26 mouse cellular contexts compared by ENCODE assay signal in genomic region chr16:70319388-70319787, GRCm38 (mm10). TPM values are rescaled to one million over a fixed set of nuclear protein-coding genes. Genes with fewer than 3 reads are reported as not detected.
DNase-seq lines count a peak whose midpoint lies in the region; ATAC-seq and TF ChIP-seq lines count a peak whose summit lies in the region.
"Had no signal": no experiment of that assay in that cellular context is flagged by ENCODE, and none has a peak within 500 bp of the region (broad histone marks: within the 10 kb centered on the region; RNA-seq: fewer than 3 reads in every experiment).

No protein-coding gene starts in this region.

- peak overlapping the region; percentile 88 for H3K27ac ChIP-seq in gastrocnemius, adult 2 months
- peak overlapping the region; percentile 95; the same call in 1 of the 2 replicates for H3K27ac ChIP-seq in heart, embryonic 13.5 days (replicated peaks)
- H3K27ac ChIP-seq in heart, postnatal 0 days (ENCODE audit: low read depth): 0 out of 2 replicates have a peak overlapping the region, but pooled peaks have one; percentile 17
- H3K27ac ChIP-seq: forebrain, embryonic 10.5 days; forebrain, embryonic 13.5 days; hindbrain, embryonic 10.5 days; hindbrain, embryonic 13.5 days; intestine, embryonic 15.5 days had no signal

- no peak for TF ChIP-seq CTCF in gastrocnemius, adult 2 months (IDR thresholded peaks at IDR 0.05)
- TF ChIP-seq CTCF in heart, postnatal 0 days (IDR thresholded peaks at IDR 0.05; ENCODE audit: low read depth): no peak

- 82% methylated on average over 6 of the region's 6 CpGs for WGBS in heart, embryonic 13.5 days
- 84% methylated on average over 6 of the region's 6 CpGs for WGBS in heart, postnatal 0 days

- no peak for ATAC-seq in heart, embryonic 13.5 days (ENCODE audit: extremely low read depth, insufficient number of reproducible peaks, low FRiP score, low TSS enrichment)
- ATAC-seq in heart, postnatal 0 days (ENCODE audit: insufficient read depth, low read depth): no peak
- ATAC-seq: activated CD4-positive, CD25-positive, alpha-beta regulatory T cell, adult 4 months; forebrain, embryonic 13.5 days; forebrain, embryonic 16.5 days; hindbrain, embryonic 16.5 days; intestine, embryonic 15.5 days; Patski had no signal

- no peak overlapping the region for H3K9ac ChIP-seq in heart, embryonic 13.5 days
- no peak overlapping the region for H3K9ac ChIP-seq in heart, postnatal 0 days (replicated peaks; ENCODE audit: low read depth, low read length)
- H3K9ac ChIP-seq: forebrain, embryonic 13.5 days; hindbrain, embryonic 13.5 days; intestine, embryonic 15.5 days had no signal

- TF ChIP-seq EP300 in heart, postnatal 0 days (IDR thresholded peaks at IDR 0.05; ENCODE audit: low read depth): no peak

- H3K4me2 ChIP-seq in heart, embryonic 13.5 days: no peak overlapping the region
- no peak overlapping the region for H3K4me2 ChIP-seq in heart, postnatal 0 days (ENCODE audit: low read depth, low read length)
- H3K4me2 ChIP-seq: forebrain, embryonic 13.5 days; hindbrain, embryonic 13.5 days; intestine, embryonic 15.5 days had no signal

- H3K36me3 ChIP-seq in heart, embryonic 13.5 days: no peaks in the 10 kb centered on the region
- H3K36me3 ChIP-seq in heart, postnatal 0 days (replicated peaks; ENCODE audit: control insufficient read depth, insufficient read depth, low read length): no peaks in the 10 kb centered on the region
- H3K36me3 ChIP-seq: forebrain, embryonic 10.5 days; hindbrain, embryonic 10.5 days; hindbrain, embryonic 13.5 days; intestine, embryonic 15.5 days had no signal

- intact Hi-C loops in gastrocnemius, adult 2 months (cut with DNase I): no loop called here
- intact Hi-C loops in heart, postnatal 14 days (cut with DNase I): loop anchor here (10.0 kb wide), 1 partner anchor 245 kb away; no protein-coding TSS in a partner anchor

- H3K4me3 ChIP-seq in gastrocnemius, adult 2 months: no peak overlapping the region
- no peak overlapping the region for H3K4me3 ChIP-seq in heart, embryonic 13.5 days
- H3K4me3 ChIP-seq in heart, postnatal 0 days (ENCODE audit: low read depth, low read length): no peak overlapping the region
- H3K4me3 ChIP-seq: forebrain, embryonic 10.5 days; forebrain, embryonic 13.5 days; hindbrain, embryonic 10.5 days; hindbrain, embryonic 13.5 days; intestine, embryonic 15.5 days had no signal

- H3K27me3 ChIP-seq in heart, embryonic 13.5 days (replicated peaks): no peaks in the 10 kb centered on the region
- H3K27me3 ChIP-seq in heart, postnatal 0 days (ENCODE audit: control insufficient read depth, insufficient read depth, low read length): no peaks in the 10 kb centered on the region
- H3K27me3 ChIP-seq: forebrain, embryonic 13.5 days; hindbrain, embryonic 13.5 days; intestine, embryonic 15.5 days; Patski had no signal

- no peaks in the 10 kb centered on the region for H3K9me3 ChIP-seq in heart, embryonic 13.5 days
- no peaks in the 10 kb centered on the region for H3K9me3 ChIP-seq in heart, postnatal 0 days (replicated peaks; ENCODE audit: control insufficient read depth, low read length)
- H3K9me3 ChIP-seq: forebrain, embryonic 10.5 days; forebrain, embryonic 13.5 days; G1E; hindbrain, embryonic 10.5 days; hindbrain, embryonic 13.5 days; intestine, embryonic 15.5 days had no signal

- peaks cover 14% of the 10 kb centered on the region for H3K4me1 ChIP-seq in heart, embryonic 13.5 days
- H3K4me1 ChIP-seq in heart, postnatal 0 days (ENCODE audit: control insufficient read depth, insufficient read depth): 0 out of 2 replicates have a peak, but pooled peaks cover 4% of the 10 kb centered on the region
- H3K4me1 ChIP-seq: hindbrain, embryonic 13.5 days had no signal

- DNase-seq in gastrocnemius, adult 2 months: no peak
- DNase-seq in gastrocnemius, adult 8-10 months (ENCODE audit: low spot score in 2 of 2): no peak
- DNase-seq in heart, postnatal 14 days: no peak
- DNase-seq in heart, postnatal 0 days (ENCODE audit: low spot score): no peak
- DNase-seq in heart, adult 18-20 months: no peak
- peak; percentile 21 for DNase-seq in ES-CJ7 (ENCODE audit: low read depth, low spot score)
- no peak for DNase-seq in adrenal gland, postnatal 4 days (ENCODE audit: low spot score in 2 of 2)
- DNase-seq: adrenal gland, adult 8-10 months; adrenal gland, postnatal 25 days; cerebellum, adult 18-20 months; cerebellum, adult 9-10 months; cerebellum, postnatal 14 days; gastrocnemius, postnatal 25 days; kidney, adult 18-20 months; kidney, adult 9 months had no signal

RNA-seq across cellular contexts. Expression of gene Gbe1, which starts 5.6 kb away (rescaled TPM):
- total RNA-seq in gastrocnemius, adult 2 months (2021): 10 to 100 TPM; 53.8 to 77.1 TPM
- 10 to 100 TPM; 45.4 to 63.5 (median 49.7) TPM for total RNA-seq in gastrocnemius, adult 8-10 months (2022)
- 48.1 and 49.6 TPM in 2 replicates for polyA plus RNA-seq in heart, embryonic 13.5 days (2015; fragmentation: Nextera tagmentation; extraction: Ambion mirVana)
- total RNA-seq in heart, postnatal 14 days (2021): 10 to 100 TPM; 39.0 to 40.8 TPM
- total RNA-seq in heart, postnatal 0 days (2014; rRNA removed; ENCODE audit: low replicate concordance): 57.6 and 82.0 TPM in 2 replicates
- polyA plus RNA-seq in heart, postnatal 0 days (2015; fragmentation: Nextera tagmentation; extraction: Ambion mirVana): 64.7 and 72.4 TPM in 2 replicates
- total RNA-seq in heart, adult 18-20 months (2021): 10 to 100 TPM; 48.0 to 59.6 TPM
- 10 to 100 TPM; 22.5 to 25.5 TPM for total RNA-seq in adrenal gland, postnatal 4 days (2021)

Comparison
In these comparisons a context has a peak if more than half of its experiments do, and no peak if none do; other contexts are left out.
1. H3K27ac ChIP-seq: peak in every context shown above with its lines; median percentile 95 in heart, embryonic 13.5 days; 88 in gastrocnemius, adult 2 months; 17 in heart, postnatal 0 days.